Mouse (Mus musculus) left cerebral cortex, adult 2 months (tissue): ENCODE measurements around the gene Pdia6. TPM values are rescaled to one million over a fixed set of nuclear protein-coding genes. Genes with fewer than 3 reads are reported as not detected.

Experiments used
- DNase-seq, 2 experiments: peaks; one replicate each; pipeline ENCODE4 v3.0.0; 2021 to 2022; ENCODE audit warnings: low spot score in 2 of 2, mixed read lengths in 1 of 2; ENCODE audit errors: extremely low spot score in 1 of 2
- H3K27ac ChIP-seq: fragments of 200-600 bp; 2 replicates; pipeline ENCODE4 v1.8.1; 2022
- H3K4me3 ChIP-seq: fragments of 200-600 bp; 2 replicates; pipeline ENCODE4 v1.8.1; 2022
- CTCF ChIP-seq: fragments of 200-600 bp; IDR thresholded peaks from 2 replicates; pipeline ENCODE4 v1.8.1; 2022; ENCODE audit warnings: antibody characterized with exemption, mild to moderate bottlenecking, moderate library complexity
- intact Hi-C: fragments of 180-260 bp; cut with DNase I; formaldehyde crosslinking; loops from one replicate; pipeline ENCODE4 v1.15.1; 2025
- long read RNA-seq, 2 experiments: library from polyadenylated mRNA; stranded (forward); transcript quantifications; one replicate each; pipeline ENCODE4 v2.0.0; 2021; ENCODE audit warnings: borderline mapping rate in 2 of 2
- total RNA-seq, 2 experiments: library from RNA; stranded (reverse); gene quantifications; 2 replicates each; pipeline ENCODE4 v1.2.3; 2021

The Pdia6 gene
- 100 to 1,000 TPM; 137 to 144 TPM for total RNA-seq
- long read RNA-seq, experiment 1, transcript Pdia6-201 (13 exons, 2,175 nt) = major isoform, 214 of 230 reads
- long read RNA-seq, experiment 1, partial matches to known transcripts = 5 of 230 reads
- long read RNA-seq, experiment 1, other reads (novel, unspliced or antisense) = 10 of 230 reads
- long read RNA-seq, experiment 2, transcript Pdia6-201 (13 exons, 2,175 nt) = major isoform, 118 of 140 reads
- long read RNA-seq, experiment 2, partial matches to known transcripts = 2 of 140 reads
- long read RNA-seq, experiment 2, other reads (novel, unspliced or antisense) = 19 of 140 reads

GRCm38 (mm10) chr12:17265971-17266672 is at the start of gene Pdia6:
Gene Pdia6 (plus strand): TSS chr12:17266545.
- TF ChIP-seq CTCF = no peak
- peak within 1 kb of the TSS; percentile 92 for H3K4me3 ChIP-seq
- intact Hi-C loops = loop anchor here (2.0 to 5.0 kb wide), 2 partner anchors 83 to 454 kb away; partner anchors contain the start of genes E2f6 and Nol10
- DNase-seq = peak; percentile 93 to 94
- peak within 1 kb of the TSS; percentile 93 for H3K27ac ChIP-seq

GRCm38 (mm10) chr12:17218390-17218789 is 48.0 kb upstream of the Pdia6 start:
- no peak for TF ChIP-seq CTCF
- intact Hi-C loops = no loop called here
- Histone ChIP-seq H3K27ac (no peak overlapping the region), H3K4me3 (no peak overlapping the region)
- no peak for DNase-seq

DNA sequence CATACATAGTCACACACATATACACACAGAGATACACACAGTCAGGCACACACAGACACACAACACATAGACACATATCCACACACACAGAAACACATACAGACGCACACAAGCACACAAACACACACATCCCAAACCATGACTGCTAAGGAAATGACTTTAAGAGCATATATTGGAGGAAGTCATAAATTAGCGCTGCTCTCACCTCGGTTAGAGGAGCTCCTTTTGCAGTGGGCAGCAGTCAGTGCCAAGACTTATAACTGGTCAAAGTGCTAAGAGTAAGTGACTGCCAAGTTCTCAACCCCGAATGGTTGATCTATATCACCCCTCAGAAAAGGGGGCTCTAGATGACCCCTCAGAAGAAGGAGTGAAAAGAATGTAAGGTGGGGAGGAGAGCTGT is 47.2 kb upstream of the Pdia6 start:
- H3K4me3 ChIP-seq = no peak overlapping the region
- intact Hi-C loops = no loop called here
- no peak for DNase-seq
- no peak overlapping the region for H3K27ac ChIP-seq
- no peak for TF ChIP-seq CTCF

- no peak for TF ChIP-seq CTCF
- intact Hi-C loops = no loop called here
- DNase-seq = no peak
- H3K4me3 ChIP-seq = no peak overlapping the region
- no peak overlapping the region for H3K27ac ChIP-seq
Observed at GRCm38 (mm10) chr12:17220631-17221030, 45.7 kb upstream of the Pdia6 start.

- Histone ChIP-seq H3K4me3 (no peak overlapping the region), H3K27ac (no peak overlapping the region)
- intact Hi-C loops = no loop called here
- peak; percentile 68 for TF ChIP-seq CTCF
- no peak for DNase-seq
Observed at GRCm38 (mm10) chr12:17221891-17222428, 44.4 kb upstream of the Pdia6 start.

- Histone ChIP-seq H3K4me3 (no peak overlapping the region), H3K27ac (no peak overlapping the region)
- intact Hi-C loops = no loop called here
- no peak for TF ChIP-seq CTCF
- DNase-seq = no peak
Observed at GRCm38 (mm10) chr12:17223050-17223449, 43.3 kb upstream of the Pdia6 start.

- no peak for TF ChIP-seq CTCF
- H3K27ac ChIP-seq = no peak overlapping the region
- intact Hi-C loops = no loop called here
Observed at GRCm38 (mm10) chr12:17225012-17225411, 41.3 kb upstream of the Pdia6 start.

DNA sequence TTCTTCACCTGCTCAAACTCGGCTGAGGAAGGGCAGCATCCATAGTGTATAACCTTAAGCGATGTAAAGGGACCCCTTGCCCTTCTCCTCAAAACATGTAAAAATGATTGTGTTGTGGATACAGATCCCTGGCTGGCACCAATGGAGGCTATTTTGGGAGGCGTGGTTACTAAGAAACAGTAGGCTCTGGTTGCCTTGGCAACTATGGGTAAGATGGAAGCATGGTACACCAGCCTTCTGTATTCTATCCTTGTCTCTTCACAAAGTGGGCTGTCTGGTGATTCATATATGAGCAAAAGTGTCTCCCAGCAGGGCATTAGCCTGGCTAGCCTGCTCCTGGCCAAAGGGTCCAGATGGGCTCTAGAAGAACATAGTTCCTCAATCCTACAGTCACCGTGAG is 38.4 kb upstream of the Pdia6 start:
- H3K4me3 ChIP-seq = no peak overlapping the region
- intact Hi-C loops = no loop called here

More at GRCm38 (mm10) chr12:17225012-17225411, 41.3 kb upstream of the Pdia6 start:
- no peak overlapping the region for H3K4me3 ChIP-seq
- no peak for DNase-seq

GRCm38 (mm10) chr12:17230581-17230980 is 35.8 kb upstream of the Pdia6 start:
- no peak for TF ChIP-seq CTCF
- DNase-seq = no peak
- intact Hi-C loops = loop anchor here (2.0 kb wide), 1 partner anchor 56 kb away; no protein-coding TSS in a partner anchor

More for the DNA sequence above, 38.4 kb upstream of the Pdia6 start:
- TF ChIP-seq CTCF = no peak
- DNase-seq = peak in 1 of 2 experiments; percentile 48
- peak overlapping the region; percentile 88 for H3K27ac ChIP-seq

DNA sequence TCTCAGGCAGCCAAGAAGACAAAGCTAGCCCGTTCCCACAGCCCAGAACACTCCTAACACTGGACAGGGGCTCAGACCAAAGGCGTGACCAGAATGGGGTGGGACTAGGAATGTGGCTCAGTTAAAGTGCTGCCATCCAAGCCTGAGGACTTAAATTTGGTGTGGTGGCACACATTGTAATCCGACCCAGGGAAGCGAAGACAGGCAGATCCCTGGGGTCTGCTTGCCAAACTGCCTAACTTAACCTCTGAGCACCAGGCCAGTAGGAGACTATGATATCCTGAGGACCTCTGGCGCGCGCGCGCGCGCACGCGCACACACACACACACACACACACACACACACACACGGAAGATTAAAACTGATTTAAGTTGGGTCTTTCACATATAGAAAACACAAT is 34.8 kb upstream of the Pdia6 start:
- intact Hi-C loops = loop anchor here (2.0 kb wide), 1 partner anchor 57 kb away; no protein-coding TSS in a partner anchor

More at GRCm38 (mm10) chr12:17230581-17230980, 35.8 kb upstream of the Pdia6 start:
- Histone ChIP-seq H3K27ac (peak overlapping the region; percentile 48), H3K4me3 (no peak overlapping the region)

DNA sequence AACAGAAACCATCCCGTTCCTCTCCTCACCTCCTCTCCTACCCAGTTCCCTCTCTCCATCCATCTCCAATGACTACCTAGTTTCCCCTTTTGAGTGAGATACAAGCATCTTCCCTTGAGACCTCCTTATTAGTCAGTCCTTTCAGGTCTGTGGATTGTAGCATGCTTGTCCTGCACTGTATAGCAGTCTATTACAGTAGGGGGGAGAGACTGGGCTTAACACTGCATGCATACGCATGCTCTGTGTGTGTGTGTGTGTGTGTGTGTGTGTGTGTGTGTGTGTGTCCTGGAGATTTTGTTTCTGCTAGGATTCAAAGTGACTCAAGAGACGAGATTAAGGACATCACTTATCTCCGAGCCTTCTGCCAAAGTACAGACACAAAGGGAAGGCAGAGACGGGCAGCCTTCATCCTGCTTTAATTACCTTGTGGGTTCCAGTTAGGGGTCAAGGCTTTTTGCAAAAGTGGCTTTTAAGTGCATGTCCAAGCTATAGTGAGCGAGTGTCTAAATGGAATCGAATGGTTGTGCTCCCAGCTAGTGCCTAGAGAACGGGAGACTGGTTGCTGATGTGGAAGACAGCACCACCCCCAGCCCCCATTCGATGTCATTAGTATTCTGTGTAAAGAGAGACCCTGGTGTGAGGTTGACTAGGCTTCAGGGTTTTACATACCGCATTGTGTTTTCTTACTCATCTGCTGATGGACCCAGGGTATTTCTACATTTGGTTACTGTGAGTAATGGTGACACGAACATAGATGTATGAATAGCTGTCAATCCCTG is 30.6 kb upstream of the Pdia6 start:
- no peak overlapping the region for H3K4me3 ChIP-seq
- no peak overlapping the region for H3K27ac ChIP-seq
- intact Hi-C loops = no loop called here
- TF ChIP-seq CTCF = no peak
- no peak for DNase-seq

More for the DNA sequence above, 34.8 kb upstream of the Pdia6 start:
- no peak for TF ChIP-seq CTCF
- no peak for DNase-seq
- Histone ChIP-seq H3K27ac (peak overlapping the region; percentile 29), H3K4me3 (no peak overlapping the region)
